Mouse (Mus musculus) adrenal gland, postnatal 36 days (tissue): ENCODE measurements around the gene Olfm4. TPM values are rescaled to one million over a fixed set of nuclear protein-coding genes. Genes with fewer than 3 reads are reported as not detected.

ENCODE experiments used
- DNase-seq, 2 experiments: peaks; one replicate each; pipeline ENCODE4 v3.0.0; 2021; ENCODE audit warnings: mixed read lengths in 1 of 2
- long read RNA-seq, 2 experiments: library from polyadenylated mRNA; stranded (forward); transcript quantifications; one replicate each; pipeline ENCODE4 v2.0.0; 2021; ENCODE audit warnings: borderline sequencing depth in 2 of 2
- total RNA-seq, 2 experiments: library from RNA; stranded (reverse); gene quantifications; 2 replicates each; pipeline ENCODE4 v1.2.3; 2021

The Olfm4 gene
- not detected for total RNA-seq
- long read RNA-seq, experiment 1 = 0 reads
- long read RNA-seq, experiment 2 = 0 reads

- DNase-seq = no peak
Observed at GRCm38 (mm10) chr14:79983781-79984180, at the start of gene Olfm4. Gene Olfm4, plus strand, starts transcription at chr14:79984081.

GRCm38 (mm10) chr14:79934426-79934825, 49.5 kb upstream of the Olfm4 start:
- no peak for DNase-seq

GRCm38 (mm10) chr14:79936879-79937468, 46.9 kb upstream of the Olfm4 start:
- no peak for DNase-seq

DNA sequence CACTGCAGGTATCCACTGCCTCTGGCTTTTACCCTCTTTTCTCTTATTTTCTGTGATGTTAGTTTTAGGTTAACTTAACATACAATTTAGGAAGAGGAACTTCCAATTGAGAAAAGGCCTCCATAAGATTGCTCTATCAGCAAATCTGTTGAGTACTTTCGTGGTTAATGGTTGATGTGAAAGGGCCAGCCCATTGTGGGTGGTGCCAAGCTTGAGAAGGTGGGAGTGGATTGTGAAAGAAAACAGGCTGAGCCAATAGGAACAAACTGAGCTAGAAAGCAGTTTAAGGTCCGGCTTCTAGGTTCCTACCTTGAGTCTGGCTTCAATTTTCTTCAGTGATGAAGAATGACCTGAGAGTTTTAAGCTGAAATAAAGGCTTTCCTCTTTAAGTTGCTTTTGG, 38.0 kb upstream of the Olfm4 start:
- DNase-seq = no peak

DNA sequence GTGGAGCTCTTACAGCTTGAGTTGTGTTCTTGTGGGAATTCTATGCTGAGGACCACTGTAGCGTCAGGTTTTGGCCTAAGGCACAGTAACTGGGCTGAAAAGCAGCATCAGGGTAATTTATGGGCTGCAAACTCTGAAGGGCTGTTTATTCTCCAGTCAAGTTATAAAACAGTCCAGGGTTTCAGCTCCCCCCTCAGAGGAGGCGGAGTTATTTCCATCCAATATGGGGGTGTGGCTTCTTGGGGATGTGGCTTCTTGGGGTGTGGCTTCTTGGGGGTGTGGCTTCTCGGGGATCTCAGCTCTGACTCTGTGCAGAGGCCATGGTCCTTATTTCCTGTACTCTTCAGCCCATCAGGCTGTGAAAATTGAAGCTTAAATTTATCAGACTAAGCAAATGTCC, 28.2 kb upstream of the Olfm4 start:
- DNase-seq = no peak

GRCm38 (mm10) chr14:79957789-79958487, 25.9 kb upstream of the Olfm4 start:
- no peak for DNase-seq

DNA sequence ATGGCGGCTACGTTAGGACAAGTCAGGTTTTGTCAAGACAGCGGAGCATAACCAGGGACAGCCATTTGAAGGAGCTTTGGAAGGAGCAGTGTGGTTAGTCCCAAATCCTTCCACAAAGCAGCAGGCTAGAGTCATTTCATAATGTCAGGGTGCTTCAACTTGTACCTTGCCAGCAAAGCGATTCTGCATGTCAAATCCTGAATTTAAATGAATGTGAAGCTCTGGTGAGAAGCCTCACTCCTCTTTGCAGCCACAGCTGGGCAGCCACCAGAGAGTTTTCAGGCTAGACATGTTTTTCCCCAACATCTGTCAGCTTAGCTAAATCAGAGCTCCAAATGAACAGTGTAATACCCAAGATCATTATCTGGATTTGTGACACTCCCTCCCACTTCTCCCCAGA, 22.7 kb upstream of the Olfm4 start:
- DNase-seq = no peak

- DNase-seq = no peak
Observed at GRCm38 (mm10) chr14:79961602-79962001, 22.3 kb upstream of the Olfm4 start.

- DNase-seq = peak; percentile 2 to 5
Observed at GRCm38 (mm10) chr14:79970165-79970564, 13.7 kb upstream of the Olfm4 start.

- DNase-seq = no peak
Observed at GRCm38 (mm10) chr14:79970928-79971738, 12.7 kb upstream of the Olfm4 start.

DNA sequence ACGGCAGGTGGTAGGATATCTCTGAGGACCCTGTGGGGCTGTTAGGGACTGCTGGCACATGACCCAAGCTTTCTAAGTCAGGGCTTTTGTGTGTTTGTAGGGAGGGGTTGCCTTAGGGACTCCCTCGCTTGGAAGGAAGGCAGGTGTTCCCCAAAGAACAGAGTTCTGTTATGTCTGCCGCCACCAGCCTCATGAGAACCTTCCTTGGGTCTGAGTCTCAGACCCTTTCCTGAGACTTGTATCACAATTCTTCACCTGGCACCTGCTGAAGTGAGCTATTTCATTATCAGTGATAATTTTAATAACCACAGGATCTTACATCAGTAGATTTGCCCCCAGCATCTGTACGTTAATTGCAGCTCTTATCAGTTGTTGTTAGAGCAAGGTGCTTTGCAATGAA, 2.4 kb upstream of the Olfm4 start:
- no peak for DNase-seq

- no peak for DNase-seq
Observed at GRCm38 (mm10) chr14:79985137-79985670, 1.3 kb downstream of the Olfm4 start.

- DNase-seq = no peak
Observed at GRCm38 (mm10) chr14:79985696-79986095, 1.8 kb downstream of the Olfm4 start.

DNA sequence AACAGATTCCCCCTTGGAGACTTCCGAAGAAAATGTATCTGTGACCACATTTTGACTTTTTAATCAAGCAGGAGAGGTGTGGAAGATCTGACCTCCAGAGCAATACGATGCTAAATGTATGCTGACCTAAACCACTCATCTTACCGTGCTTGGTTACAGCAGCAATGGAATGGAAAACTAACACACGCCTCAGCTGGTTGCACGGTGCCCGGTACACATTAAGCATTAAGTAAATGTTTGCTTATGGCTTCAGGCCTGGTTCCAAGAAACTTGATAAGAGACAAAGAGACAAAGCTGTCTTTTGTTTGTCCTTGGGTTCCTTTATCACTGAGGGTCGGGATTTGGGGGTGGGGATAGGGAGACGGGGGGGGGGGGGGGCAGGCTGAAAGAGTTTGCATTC, 3.0 kb downstream of the Olfm4 start:
- no peak for DNase-seq

GRCm38 (mm10) chr14:79989785-79990184, 5.9 kb downstream of the Olfm4 start:
- DNase-seq = no peak

DNA sequence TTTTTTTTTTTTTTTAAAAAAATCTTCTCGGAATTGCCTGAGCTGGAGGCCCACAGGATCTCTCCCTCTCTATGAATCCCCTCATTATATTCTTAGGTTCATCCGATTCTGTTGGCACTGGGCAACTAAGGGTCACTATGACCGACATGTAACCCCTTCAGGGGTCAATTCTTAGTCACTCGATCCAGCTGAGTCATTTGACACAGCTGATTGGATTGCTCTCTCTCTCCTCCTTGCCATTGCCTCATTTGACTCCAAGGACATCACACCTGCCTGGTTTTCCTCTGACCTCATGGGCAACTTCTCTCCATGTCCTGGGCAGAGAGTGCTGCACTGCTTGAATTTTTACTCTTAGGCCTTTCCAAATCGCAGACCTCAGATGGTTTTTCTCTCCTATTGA, 6.7 kb downstream of the Olfm4 start:
- no peak for DNase-seq

DNA sequence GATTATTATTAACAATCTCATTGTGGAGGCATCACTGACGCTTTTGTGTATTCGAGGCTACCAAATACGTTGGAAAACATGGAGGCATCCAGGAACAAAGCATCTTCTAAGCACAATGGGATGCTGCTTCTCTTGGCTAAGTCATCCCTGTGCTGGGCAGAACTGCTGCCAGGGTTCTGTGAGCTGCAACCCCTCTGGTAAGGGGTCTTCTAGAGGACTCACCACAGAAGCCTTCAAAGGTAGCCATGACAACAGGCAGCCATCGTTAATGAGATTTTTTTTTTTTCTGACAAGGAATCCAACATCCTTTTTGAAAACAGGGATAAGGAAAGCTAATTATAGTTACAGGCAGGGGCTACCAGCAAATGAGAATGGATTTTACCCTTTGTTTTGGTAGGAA, 13.7 kb downstream of the Olfm4 start:
- DNase-seq = no peak

- DNase-seq = no peak
Observed at GRCm38 (mm10) chr14:80000110-80000531, 16.2 kb downstream of the Olfm4 start.

DNA sequence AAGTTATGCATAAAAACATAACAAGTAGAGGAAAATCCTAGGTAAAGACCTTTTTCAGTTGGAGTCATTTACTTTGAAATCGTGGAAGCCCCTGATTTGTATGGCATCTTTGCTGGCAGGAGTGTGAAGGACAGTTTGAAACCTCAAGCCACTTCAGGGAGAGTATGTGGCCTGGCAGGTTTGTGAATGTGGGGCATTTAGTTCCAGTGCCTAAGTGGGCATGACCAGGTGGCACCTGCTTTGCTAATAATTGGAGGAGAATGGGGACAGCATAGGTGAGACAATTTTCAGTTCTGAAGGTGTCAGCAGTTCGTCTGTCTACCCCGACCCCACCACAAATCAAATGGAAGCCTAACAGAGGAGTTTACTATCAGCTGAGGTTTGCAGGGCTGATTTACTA, 23.8 kb downstream of the Olfm4 start:
- no peak for DNase-seq

DNA sequence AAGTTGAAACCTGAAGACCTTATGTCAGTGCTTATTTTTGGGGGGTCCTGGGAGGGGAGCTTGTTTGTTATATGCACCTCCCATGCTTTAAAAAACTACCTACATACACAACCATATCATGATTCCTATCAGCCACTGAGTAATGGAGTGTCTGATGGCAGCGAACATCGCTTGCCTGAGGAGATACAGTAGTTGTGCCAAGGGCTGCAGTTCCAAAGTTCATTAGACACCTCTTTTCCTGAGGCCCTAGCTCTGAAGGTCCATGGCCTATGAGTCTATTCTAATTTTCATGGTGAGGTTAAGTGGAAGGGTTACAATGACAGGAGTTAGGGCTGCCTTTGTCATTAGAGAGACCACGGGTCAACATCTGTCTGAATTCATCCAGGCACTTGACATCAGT, 26.5 kb downstream of the Olfm4 start:
- DNase-seq = no peak

- no peak for DNase-seq
Observed at GRCm38 (mm10) chr14:80014966-80015365, 31.1 kb downstream of the Olfm4 start.

DNA sequence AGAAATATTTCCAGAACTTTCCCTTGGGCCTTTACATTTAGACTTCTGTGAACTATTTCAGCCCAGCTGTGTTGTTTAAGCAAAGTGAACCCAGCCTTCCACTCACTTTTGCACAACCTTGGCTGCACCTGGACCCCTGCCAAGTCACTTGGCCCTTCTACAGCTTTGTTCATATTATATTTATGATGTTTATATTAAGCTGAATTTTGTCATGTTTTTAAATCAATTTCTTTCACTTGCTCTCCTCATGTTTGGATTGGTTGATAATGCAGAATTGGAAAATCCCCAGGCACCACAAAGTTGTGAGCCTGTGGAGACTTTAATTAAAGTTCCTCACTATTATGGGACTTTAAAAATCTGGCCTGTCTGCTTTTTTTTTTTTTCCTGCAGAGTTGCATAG, 32.2 kb downstream of the Olfm4 start:
- DNase-seq = peak; percentile 20 to 25

DNA sequence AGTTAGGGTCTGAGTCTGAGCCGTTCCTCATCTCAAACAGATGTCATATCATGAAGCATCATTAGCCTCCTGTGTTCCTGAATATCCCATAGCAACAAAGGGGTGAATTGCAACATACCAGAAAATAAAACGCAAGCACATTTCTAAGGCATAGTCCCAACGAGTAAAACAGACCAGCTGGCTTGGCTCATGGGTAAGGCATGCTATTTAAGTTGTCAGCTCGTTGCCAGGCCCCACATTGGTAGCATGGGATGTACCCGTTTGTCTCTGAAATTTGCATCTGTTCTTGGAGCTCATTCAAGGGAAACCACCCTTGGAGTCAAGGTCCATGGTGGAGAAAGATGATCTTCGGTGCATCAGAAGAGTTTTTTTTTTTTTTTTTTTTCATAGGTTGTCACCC, 42.2 kb downstream of the Olfm4 start:
- no peak for DNase-seq
